Mouse (Mus musculus) cerebellum, adult 18-20 months (tissue): ENCODE data around the gene Tnpo1.
A peak's percentile ranks its signal among the peaks of the same experiment; 100 is the strongest.

Source experiments
- DNase-seq, 2 experiments: peaks; one replicate each; pipeline ENCODE4 v3.0.0; 2021

Tnpo1 gene

DNA sequence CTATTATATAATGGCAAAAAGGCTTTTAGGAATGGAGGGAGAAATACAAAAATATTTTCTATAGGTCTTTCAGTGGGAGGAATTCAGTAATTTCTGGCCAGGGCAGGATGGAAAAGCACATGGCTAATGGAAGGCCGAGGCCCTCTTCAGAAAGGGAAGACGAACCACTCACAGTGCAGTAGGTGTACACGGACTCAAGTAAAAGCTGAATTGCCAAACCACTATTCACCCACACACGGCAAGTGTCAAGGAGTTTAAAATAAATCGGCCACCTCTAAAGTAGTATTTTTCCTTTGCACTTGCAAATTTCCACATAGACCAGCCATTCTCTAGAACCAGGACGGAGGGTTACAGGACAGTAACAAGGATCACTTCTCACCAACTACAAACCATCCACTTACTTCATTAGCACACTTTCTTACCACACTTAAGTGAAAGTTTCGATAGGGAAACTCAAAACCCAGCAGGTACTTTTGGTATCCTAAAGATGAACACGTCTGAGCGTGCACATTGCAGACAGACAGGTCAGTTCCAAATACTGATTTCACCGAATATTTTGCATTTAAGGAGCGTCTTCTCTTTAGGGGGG, 1.2 kb downstream of the Tnpo1 start:
- no peak for DNase-seq

DNA sequence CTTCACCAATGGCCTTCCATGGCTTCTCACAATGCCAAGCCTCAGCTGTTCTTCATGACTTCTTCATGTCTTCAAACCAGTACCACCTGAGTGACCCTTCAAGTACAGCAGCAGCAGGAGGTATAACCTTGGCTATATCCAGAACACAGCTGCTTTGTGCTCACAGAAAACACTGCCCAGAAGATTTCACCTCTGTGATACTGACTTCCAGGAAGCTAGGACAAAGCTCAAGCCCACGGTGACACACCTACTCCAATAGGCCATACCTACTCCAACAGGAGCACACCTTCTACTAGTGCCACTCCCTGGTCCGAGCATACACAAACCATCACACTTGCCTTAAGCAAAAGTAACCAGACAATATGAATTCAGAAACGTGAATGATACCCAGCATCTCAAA, 3.4 kb downstream of the Tnpo1 start:
- DNase-seq, result no peak

DNA sequence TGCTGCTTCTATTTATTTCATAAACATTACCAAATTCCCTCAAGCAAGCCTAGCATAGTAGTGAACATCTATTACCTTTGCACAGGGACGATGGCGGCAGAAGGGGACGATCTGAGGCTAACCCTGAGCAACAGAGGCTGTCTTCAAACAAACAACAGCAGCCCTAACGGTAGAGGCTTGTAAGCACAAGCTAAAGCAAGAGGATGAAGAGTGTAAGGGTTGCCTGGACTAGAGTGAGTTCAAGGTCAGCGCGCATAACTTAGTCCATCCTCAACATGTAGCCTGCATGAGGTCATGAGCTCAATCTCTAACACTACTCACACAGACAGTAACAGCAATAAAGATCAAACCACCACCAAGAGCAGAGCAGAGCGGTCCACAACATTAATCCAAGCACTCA, 4.9 kb downstream of the Tnpo1 start:
- no peak for DNase-seq

GRCm38 (mm10) chr13:98920300-98920699, 5.9 kb downstream of the Tnpo1 start:
- no peak for DNase-seq

DNA sequence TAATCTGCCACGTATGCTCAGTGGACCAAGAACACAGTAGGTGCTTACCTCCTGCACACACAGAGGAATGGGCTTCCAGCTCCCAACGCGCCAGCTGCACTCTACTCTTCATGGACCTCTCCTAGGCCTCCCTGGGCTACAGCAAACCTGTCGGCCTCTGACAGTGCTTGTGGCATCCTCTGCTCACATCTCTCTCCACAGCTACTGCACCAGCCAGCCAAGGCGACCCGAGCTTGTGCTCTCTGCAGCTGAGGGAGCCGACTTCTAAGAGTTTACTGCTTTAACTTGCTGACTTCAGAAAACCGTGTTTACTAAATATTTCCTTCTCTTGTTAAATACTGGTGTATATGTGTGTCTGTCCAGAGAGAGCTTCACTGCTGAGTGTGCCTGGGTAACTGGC, 6.5 kb downstream of the Tnpo1 start:
- no peak for DNase-seq

DNA sequence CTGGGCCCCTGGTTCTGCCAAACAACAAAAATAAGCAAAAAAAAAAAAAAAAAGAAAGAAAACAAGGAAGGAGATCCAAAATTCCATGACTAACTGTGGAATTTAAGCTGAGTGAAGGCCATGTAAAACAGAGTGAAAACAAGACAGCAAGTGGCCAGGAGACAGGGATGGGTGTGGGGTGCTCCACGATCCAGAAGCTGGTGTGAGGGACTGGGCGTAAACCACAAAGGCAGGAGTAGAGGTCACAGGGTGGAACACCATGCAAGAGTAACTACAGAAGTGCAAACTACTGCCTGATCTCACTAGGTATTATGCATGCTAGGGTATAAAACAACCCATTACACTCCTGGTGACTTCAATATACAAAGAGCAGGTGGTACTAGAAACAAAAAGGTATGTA, 8.3 kb downstream of the Tnpo1 start:
- DNase-seq, result no peak

DNA sequence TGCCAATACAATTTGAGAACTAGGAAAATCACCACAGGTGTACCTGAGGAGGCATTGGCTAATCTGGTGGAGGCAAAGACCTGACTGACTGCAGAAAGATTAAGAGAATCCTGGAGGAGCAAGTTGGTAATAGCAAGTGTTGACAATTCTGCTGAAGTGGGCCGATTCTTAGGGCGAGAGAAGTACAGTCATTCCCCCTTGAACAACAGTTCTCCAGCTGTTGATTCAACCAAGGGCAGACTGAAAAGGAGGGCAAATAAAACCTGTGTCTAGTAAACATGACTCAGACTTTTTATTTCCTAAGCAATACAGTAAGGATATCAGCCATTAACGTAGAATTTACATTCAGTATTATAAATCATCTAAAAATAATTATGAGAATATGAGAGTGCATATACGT, 10.6 kb downstream of the Tnpo1 start:
- DNase-seq, result no peak

- no peak for DNase-seq
Observed at GRCm38 (mm10) chr13:98914844-98915212, 11.4 kb downstream of the Tnpo1 start.

DNA sequence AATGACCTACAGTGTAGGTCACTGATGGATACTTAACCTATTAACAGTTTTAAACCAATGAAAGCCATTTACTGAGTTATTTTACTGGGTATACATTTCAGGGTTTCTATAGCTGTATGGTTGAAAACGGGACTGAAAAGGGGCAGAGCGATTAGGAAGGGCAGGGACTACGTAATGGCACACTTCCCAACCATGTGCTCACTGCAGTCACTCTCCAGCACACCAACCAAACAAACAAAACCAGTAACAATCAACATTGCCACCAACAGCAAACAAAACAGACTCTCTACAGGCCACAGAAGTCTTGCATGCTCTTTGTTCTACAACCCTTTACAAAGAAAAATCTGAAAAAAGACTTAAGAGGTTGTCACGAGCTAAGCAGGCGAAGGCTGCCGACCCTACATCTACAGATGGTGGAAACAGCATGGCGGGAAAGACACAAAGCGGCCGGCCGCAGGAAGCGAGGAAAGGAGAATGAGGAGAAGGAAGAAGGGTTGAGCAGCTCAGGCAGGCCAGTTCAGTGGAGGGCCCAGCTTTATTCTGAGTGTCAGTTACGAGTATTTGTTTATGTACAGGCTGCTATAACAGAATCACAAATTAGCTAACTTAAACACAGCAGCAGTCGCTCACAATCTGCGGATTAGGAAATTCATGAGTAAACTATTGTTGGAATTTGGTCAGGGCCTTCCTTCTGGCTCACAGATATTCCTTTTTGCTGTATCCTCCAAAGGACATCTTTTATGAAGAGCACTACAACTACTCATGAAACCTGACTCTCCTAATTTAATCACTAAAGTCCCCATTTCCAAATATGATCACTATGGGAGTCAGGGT, 12.0 kb downstream of the Tnpo1 start:
- DNase-seq, result no peak

DNA sequence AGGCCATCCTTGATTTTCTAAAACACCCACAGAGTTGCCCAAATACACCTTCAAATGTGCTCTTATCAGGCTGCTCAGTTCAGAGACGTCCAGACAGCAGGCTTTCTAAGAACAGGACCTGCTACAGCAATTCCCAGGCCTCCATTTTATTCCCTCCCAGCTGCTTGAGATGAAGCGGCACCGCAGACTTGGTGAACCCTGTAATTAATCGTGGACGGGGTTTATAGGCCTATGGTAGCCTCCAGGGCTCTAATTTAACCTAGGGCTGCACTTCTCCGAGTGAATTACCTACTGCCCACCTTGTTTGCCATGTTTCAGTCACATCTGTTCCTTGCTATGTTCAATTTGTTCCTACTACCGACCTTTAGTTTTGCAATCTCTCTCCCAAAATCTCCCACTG, 13.0 kb downstream of the Tnpo1 start:
- no peak for DNase-seq

DNA sequence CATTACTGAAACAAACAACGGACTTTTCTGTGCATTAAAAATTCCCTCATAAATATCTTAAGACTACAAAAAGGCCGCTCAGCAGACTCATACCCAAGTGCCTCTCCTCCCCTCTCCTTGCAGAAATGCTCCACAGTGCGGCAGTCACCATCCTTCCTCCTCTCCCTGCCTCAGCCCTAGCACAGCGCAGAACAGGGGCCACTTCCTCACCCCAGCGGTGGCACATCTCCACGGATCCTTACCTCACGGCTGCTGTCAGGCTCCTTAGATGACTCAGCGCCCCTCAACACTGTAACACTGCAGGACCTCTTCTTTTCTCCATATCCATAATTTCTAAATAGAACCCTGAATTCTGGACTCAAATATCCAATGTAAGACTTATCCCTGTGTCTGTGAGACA, 13.6 kb downstream of the Tnpo1 start:
- no peak for DNase-seq

DNA sequence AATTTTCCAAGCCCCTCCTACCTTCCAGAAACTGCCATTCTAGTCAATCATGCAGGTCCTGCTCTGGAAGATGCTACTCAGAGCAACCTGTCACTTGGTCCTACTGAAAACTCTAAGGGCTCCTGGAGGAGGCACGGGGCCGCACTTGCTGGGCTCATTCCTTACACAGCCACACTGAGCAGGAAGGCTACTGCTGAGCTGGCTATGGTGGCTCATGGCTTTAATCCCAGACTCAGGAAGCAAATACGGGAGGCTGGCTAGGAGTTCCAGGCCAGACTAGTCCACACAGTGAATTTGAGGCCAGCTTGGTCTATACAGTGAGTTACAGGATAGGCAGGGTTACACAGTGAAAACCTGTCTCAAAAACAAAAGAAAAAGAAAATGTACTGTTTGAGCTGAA, 15.4 kb downstream of the Tnpo1 start:
- peak; percentile 44 to 55 for DNase-seq

- no peak for DNase-seq
Observed at GRCm38 (mm10) chr13:98904608-98905007, 21.6 kb downstream of the Tnpo1 start.

- peak; percentile 13 to 16 for DNase-seq
Observed at GRCm38 (mm10) chr13:98902366-98903025, 23.7 kb downstream of the Tnpo1 start.

- no peak for DNase-seq
Observed at GRCm38 (mm10) chr13:98899550-98899949, 26.6 kb downstream of the Tnpo1 start.

DNA sequence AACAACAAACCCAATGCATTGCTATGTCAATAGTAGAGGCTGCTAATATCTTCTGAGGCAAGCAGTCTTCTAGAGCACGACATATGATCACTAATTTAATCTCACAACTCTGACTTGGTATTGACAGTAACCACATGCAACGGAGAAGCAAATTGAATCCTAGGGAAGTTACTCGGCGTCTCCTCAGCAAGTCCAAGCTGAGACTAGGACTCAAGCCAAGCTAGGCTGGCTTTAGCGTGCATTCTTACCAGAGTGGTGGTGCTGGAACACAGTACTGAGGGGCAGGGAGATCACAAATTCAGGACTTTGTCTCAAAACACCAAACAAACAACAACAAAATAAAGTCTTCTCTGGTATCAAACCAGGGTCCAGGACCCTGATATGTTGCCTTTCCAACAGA, 28.6 kb downstream of the Tnpo1 start:
- no peak for DNase-seq

DNA sequence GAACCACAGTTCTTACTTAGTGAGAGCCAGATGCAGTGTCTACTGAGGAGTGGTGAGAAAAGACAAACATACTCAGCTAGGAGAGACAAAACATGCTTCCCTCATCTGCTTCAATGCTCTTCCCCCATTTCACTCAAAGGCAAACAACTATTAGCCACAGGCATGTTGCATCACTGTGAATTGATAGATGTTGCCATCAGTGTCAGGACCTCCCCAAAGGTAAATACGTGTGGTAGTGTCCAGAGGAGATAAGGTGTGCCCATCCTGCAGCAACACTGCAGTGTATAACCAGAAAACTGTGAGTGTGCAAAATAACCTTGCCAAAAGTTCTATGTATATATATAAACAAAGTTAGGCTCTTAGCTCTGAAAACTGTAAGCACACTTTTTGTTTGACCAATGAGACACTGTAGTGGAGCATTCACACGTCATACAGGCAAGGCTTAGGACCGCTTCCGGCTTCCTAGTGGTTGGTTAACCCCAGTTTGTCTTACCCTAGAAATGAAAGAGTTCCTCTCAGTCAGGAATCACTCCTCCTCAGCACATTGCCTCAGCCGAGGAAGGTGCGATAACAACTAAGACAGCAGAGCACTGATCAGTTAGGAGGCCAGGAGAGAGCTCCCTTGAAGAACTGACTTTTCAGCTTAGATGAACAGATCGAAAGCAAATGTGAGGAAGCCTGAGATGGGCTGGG, 29.6 kb downstream of the Tnpo1 start:
- no peak for DNase-seq

DNA sequence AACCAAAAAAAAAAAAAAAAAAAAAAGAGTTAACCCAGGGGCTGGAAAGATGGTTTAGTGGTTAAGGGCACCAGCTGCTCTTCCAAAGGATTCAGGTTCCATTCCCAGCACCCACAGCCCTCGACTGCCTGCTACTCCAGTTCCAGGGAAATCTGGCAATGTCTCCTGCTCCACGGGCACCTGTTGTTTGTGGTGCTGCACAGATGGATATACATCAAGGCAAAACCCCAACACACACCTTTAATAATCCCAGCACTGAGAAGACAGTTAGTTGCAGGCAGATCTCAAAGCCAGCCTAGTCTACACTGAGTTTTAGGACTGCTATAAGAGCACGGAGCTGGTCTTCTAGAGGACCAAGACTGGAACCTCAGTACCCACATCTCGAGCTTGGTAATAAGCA, 30.2 kb downstream of the Tnpo1 start:
- DNase-seq, result no peak

DNA sequence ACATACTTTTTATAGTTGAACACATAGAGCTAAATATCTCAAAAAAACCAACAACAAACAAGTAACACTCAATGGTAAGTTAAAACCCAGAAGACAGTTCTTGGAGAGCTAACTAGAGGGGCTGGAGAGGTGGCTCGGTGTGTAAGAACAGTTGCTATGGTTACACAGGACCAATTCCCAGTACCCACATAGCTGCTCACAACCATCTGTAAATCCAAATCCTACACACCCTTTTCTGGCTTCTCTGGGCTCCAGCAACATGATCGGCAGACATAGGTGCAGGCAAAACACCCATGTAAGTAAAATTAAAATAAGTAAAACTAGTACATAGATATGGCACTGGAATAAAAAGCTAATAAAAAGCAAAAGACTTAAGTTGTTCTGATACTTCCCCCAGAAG, 31.3 kb downstream of the Tnpo1 start:
- DNase-seq, result no peak

DNA sequence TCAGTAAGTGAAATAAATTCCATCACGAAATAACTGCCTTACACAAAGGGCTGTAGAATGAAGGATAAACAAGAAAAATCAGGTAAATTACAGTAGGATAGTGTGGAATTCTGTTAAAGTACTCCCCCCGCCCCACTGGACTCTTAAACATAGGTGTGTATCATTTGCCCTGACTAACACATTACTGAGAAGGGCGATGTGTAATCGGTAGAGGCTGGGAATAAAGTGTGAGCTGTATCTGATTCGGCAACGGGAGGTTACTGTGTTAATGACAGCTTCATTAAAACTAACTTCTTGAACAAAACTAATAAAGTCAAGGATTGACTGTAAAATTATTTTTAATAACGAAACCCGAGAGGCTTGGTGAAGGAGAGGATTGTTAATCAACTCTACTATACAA, 34.7 kb downstream of the Tnpo1 start:
- no peak for DNase-seq

DNA sequence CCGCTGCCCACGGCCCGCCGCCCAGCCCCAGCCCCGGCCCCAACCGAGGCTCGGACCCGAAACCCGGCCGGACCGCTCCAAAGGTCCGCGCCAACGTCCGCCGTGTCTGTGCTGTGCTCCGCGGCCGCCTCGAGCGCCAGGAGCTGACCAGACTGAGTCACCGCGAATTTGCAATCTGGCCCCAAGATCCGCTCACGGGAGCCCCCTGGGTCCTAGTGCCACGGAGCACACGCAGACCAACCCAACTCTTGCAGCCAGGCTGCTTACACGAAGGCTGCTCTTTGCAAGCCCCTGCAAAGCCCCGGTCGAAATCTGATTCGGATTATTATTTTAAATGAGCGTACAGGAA, 35.3 kb downstream of the Tnpo1 start:
- peak; percentile 90 to 91 for DNase-seq

DNA sequence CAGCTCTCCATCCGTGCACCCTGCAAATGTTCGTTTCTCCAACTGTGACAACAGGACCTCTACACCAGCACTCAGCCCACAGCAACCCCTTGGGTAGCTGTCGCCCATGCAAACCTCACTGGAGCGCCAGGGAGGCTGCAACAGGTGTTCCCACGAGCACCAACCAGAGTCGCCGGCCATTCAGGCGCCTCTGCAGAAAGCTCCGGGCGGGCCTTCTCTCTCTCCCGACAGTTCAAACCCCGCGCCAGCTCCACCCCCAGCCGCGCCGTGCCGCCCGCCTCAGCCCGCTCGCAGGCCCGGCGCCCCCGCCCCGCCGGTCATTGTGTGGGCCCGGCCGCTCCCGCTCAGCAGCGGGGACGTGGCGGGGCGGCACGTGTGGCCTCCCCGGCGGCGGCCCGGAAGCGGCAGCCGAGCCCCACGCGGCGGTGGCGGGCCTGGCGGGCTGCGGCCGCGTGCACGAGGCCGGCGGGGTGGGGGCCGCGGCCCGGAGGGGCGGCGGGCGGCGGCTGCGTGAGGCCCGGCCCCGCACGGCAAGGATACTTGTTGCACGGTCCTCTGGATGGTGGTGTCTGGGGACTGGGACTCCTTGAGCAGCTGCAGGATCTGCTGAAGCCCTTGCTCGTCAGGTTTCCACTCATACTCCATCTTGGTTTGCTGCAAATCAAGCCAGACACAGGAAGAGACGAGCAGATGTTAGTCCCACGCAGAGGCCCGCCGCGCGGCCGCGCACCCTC, 35.9 kb downstream of the Tnpo1 start:
- peak; percentile 50 to 62 for DNase-seq

- DNase-seq, result no peak
Observed at GRCm38 (mm10) chr13:98889211-98889610, 37.0 kb downstream of the Tnpo1 start.
